Mouse (Mus musculus) MEL (cell line): ENCODE data around the gene Dph5. TPM values are rescaled to one million over a fixed set of nuclear protein-coding genes. Genes with fewer than 3 reads are reported as not detected.

Experiments
- DNase-seq: peaks from one replicate; pipeline ENCODE4 v3.0.0; 2011; ENCODE audit warnings: low read depth, low spot score
- H3K27ac ChIP-seq: 2 replicates; pipeline ENCODE4 v1.5.1; 2012; ENCODE audit warnings: low read depth, mild to moderate bottlenecking, control low read depth, low read length, moderate library complexity; ENCODE audit not compliant: control insufficient read depth
- H3K27me3 ChIP-seq, 2 experiments: fragments of 150-350 bp in 1 of 2; sonication (generic) in 1 of 2; 2 replicates each; pipeline ENCODE4 v1.6.1; 2012; ENCODE audit warnings: low read length in 2 of 2, mild to moderate bottlenecking in 2 of 2, improper control_type of control experiment in 1 of 2, moderate library complexity in 1 of 2; ENCODE audit not compliant: insufficient read depth in 2 of 2, control insufficient read depth in 1 of 2
- H3K36me3 ChIP-seq, 2 experiments: 2 replicates each; pipeline ENCODE4 v1.6.1; 2012 to 2014; ENCODE audit warnings: low read length in 2 of 2, improper control_type of control experiment in 1 of 2, inconsistent platforms in 1 of 2, mild to moderate bottlenecking in 1 of 2; ENCODE audit not compliant: insufficient read depth in 2 of 2, control insufficient read depth in 1 of 2
- H3K4me1 ChIP-seq, 2 experiments: fragments of 150-350 bp in 1 of 2; sonication (generic) in 1 of 2; 2 replicates each; pipeline ENCODE4 v1.6.1; 2012; ENCODE audit warnings: low read length in 2 of 2, improper control_type of control experiment in 1 of 2, mild to moderate bottlenecking in 1 of 2; ENCODE audit not compliant: insufficient read depth in 2 of 2, control insufficient read depth in 1 of 2
- H3K4me3 ChIP-seq, 2 experiments: fragments of 150-350 bp in 1 of 2; sonication (generic) in 1 of 2; 2 replicates each; pipeline ENCODE4 v1.5.1; 2012; ENCODE audit warnings: low read depth in 2 of 2, low read length in 2 of 2, mild to moderate bottlenecking in 2 of 2, moderate library complexity in 2 of 2, control low read depth in 1 of 2, improper control_type of control experiment in 1 of 2; ENCODE audit not compliant: control insufficient read depth in 1 of 2, insufficient read depth in 1 of 2
- H3K79me2 ChIP-seq: 2 replicates; pipeline ENCODE4 v1.6.1; 2012; ENCODE audit warnings: mild to moderate bottlenecking, low read length, moderate library complexity; ENCODE audit not compliant: control insufficient read depth, poor library complexity, insufficient read depth
- H3K9ac ChIP-seq: 2 replicates; pipeline ENCODE4 v1.6.1; 2012; ENCODE audit warnings: low read depth, mild to moderate bottlenecking, control low read depth, low read length, moderate library complexity; ENCODE audit not compliant: control insufficient read depth, poor library complexity, severe bottlenecking
- H3K9me3 ChIP-seq: fragments of 150-350 bp; sonication (generic); replicated peaks from 2 replicates; pipeline ENCODE4 v1.6.1; 2012; ENCODE audit warnings: mild to moderate bottlenecking, low read length, improper control_type of control experiment, moderate library complexity; ENCODE audit not compliant: insufficient read depth
- BHLHE40 ChIP-seq: IDR thresholded peaks from 2 replicates; pipeline ENCODE4 v1.6.1; 2012; ENCODE audit warnings: low read depth, mild to moderate bottlenecking, inconsistent platforms, low read length, improper control_type of control experiment, borderline replicate concordance
- CHD2 ChIP-seq: IDR thresholded peaks from 2 replicates; pipeline ENCODE4 v1.6.1; 2011; ENCODE audit warnings: low read length, improper control_type of control experiment
- CTCF ChIP-seq, 3 experiments: IDR thresholded peaks in 2 of 3; conservative IDR thresholded peaks in 1 of 3; 2 replicates each; pipeline ENCODE4 v1.5.1; 2011 to 2012; ENCODE audit warnings: low read length in 3 of 3, low read depth in 2 of 3, mild to moderate bottlenecking in 2 of 3, improper control_type of control experiment in 1 of 3, inconsistent platforms in 1 of 3, mixed read lengths in 1 of 3, moderate library complexity in 1 of 3; ENCODE audit not compliant: control insufficient read depth in 1 of 3, insufficient read depth in 1 of 3, poor library complexity in 1 of 3, severe bottlenecking in 1 of 3
- ELF1 ChIP-seq: IDR thresholded peaks from 2 replicates; pipeline ENCODE4 v1.6.1; 2014; ENCODE audit warnings: low read depth, mild to moderate bottlenecking, inconsistent platforms, low read length, improper control_type of control experiment, moderate library complexity
- ETS1 ChIP-seq: IDR thresholded peaks from 2 replicates; pipeline ENCODE4 v1.6.1; 2012; ENCODE audit warnings: low read depth, mild to moderate bottlenecking, inconsistent platforms, low read length, improper control_type of control experiment, moderate library complexity
- GABPA ChIP-seq: IDR thresholded peaks from 2 replicates; pipeline ENCODE4 v1.6.1; 2012; ENCODE audit warnings: low read depth, mild to moderate bottlenecking, inconsistent platforms, low read length, improper control_type of control experiment, moderate library complexity
- MAFK ChIP-seq: IDR thresholded peaks from 2 replicates; pipeline ENCODE4 v1.6.1; 2011; ENCODE audit warnings: low read depth, mild to moderate bottlenecking, low read length, improper control_type of control experiment, borderline replicate concordance
- MYB ChIP-seq: IDR thresholded peaks from 2 replicates; pipeline ENCODE4 v1.6.1; 2011; ENCODE audit warnings: mild to moderate bottlenecking, low read depth, low read length, improper control_type of control experiment
- MYC ChIP-seq: IDR thresholded peaks from 2 replicates; pipeline ENCODE4 v1.6.1; 2011; ENCODE audit warnings: low read depth, mild to moderate bottlenecking, low read length, improper control_type of control experiment, moderate library complexity
- NELFE ChIP-seq: IDR thresholded peaks from 2 replicates; pipeline ENCODE4 v1.6.1; 2011; ENCODE audit warnings: low read depth, low read length, improper control_type of control experiment
- POLR2A ChIP-seq, 2 experiments: IDR thresholded peaks; 2 replicates each; pipeline ENCODE4 v1.6.1; 2011 to 2012; ENCODE audit warnings: low read length in 2 of 2, mild to moderate bottlenecking in 2 of 2, control low read depth in 1 of 2, improper control_type of control experiment in 1 of 2, low read depth in 1 of 2, moderate library complexity in 1 of 2; ENCODE audit not compliant: control insufficient read depth in 1 of 2, insufficient read depth in 1 of 2, poor library complexity in 1 of 2
- TAL1 ChIP-seq: IDR thresholded peaks from 2 replicates; pipeline ENCODE4 v1.6.1; 2012; ENCODE audit warnings: mild to moderate bottlenecking, inconsistent platforms, low read length, moderate library complexity, mixed read lengths
- UBTF ChIP-seq: IDR thresholded peaks from 2 replicates; pipeline ENCODE4 v1.6.1; 2012; ENCODE audit warnings: low read depth, mild to moderate bottlenecking, inconsistent platforms, low read length, improper control_type of control experiment, moderate library complexity, borderline replicate concordance; ENCODE audit not compliant: insufficient read depth
- USF2 ChIP-seq, 2 experiments: IDR thresholded peaks; 2 replicates each; pipeline ENCODE4 v1.6.1; 2011 to 2012; ENCODE audit warnings: improper control_type of control experiment in 2 of 2, low read length in 2 of 2, borderline replicate concordance in 1 of 2, inconsistent platforms in 1 of 2, low read depth in 1 of 2, mild to moderate bottlenecking in 1 of 2; ENCODE audit not compliant: insufficient read depth in 1 of 2
- ZMIZ1 ChIP-seq: IDR thresholded peaks from 2 replicates; pipeline ENCODE4 v1.6.1; 2012; ENCODE audit warnings: low read depth, mild to moderate bottlenecking, inconsistent platforms, low read length, improper control_type of control experiment, moderate library complexity
- ZNF384 ChIP-seq: IDR thresholded peaks from 2 replicates; pipeline ENCODE4 v1.6.1; 2012; ENCODE audit warnings: low read depth, mild to moderate bottlenecking, inconsistent platforms, low read length, improper control_type of control experiment
- polyA plus RNA-seq, 2 experiments: library from polyadenylated mRNA; stranded (reverse) in 1 of 2; unstranded in 1 of 2; fragments of >175 nt in 1 of 2; fragments of >200 nt in 1 of 2; gene quantifications; 2 replicates each; pipeline versions ENCODE4 v1.2.1 to v1.2.4; 2012; ENCODE audit warnings: low replicate concordance in 2 of 2, low read depth in 1 of 2; ENCODE audit not compliant: insufficient read length in 2 of 2, insufficient read depth in 1 of 2, missing spikeins in 1 of 2
- total RNA-seq: library from RNA; depleted of rRNA; stranded (reverse); fragments of 300-350 nt; gene quantifications from 2 replicates; pipeline ENCODE4 v1.2.3, GENCODE M21; 2012

Dph5 gene
- total and polyA plus RNA-seq, 3 experiments: 34.9 to 45.8 TPM; not detected in 1

- TF ChIP-seq USF2 (IDR thresholded peaks at IDR 0.05; ENCODE audit: borderline replicate concordance in 1 of 2, insufficient read depth in 1 of 2, low read depth in 1 of 2, low read length in 2 of 2): no peak
- TF ChIP-seq, all 39 proteins: peak for 14
These were observed 18.3 kb upstream of the Dph5 start (continued) for GRCm38 (mm10) chr3:115869360-115869759.

GRCm38 (mm10) chr3:115875551-115875950 is 12.1 kb upstream of the Dph5 start:
- Histone ChIP-seq H3K9me3 (no peaks in the 10 kb centered on the region), H3K36me3 (peaks cover 0 to 9% of the 10 kb centered on the region in 2 experiments; a peak in 2 of 4 replicates), H3K27me3 (no peaks in the 10 kb centered on the region), H3K4me1 (peaks cover 0 to 6% of the 10 kb centered on the region in 2 experiments; a peak in 2 of 4 replicates), H3K4me3 (no peak overlapping the region), H3K79me2 (no peaks in the 10 kb centered on the region), H3K9ac (no peak overlapping the region), H3K27ac (no peak overlapping the region)
- DNase-seq: no peak
- no peak for TF ChIP-seq MAFK
- no peak for TF ChIP-seq ELF1
- no peak for TF ChIP-seq TAL1
- no peak for TF ChIP-seq MYC
- no peak for TF ChIP-seq CHD2
- no peak for TF ChIP-seq NELFE
- TF ChIP-seq CTCF (IDR thresholded peaks at IDR 0.05 in 2 of 3, conservative IDR thresholded peaks at IDR 0.05 in 1 of 3; ENCODE audit: control insufficient read depth in 1 of 3, insufficient read depth in 1 of 3, low read depth in 2 of 3, low read length in 3 of 3, poor library complexity in 1 of 3, severe bottlenecking in 1 of 3): no peak
- no peak for TF ChIP-seq ETS1
- TF ChIP-seq USF2 (IDR thresholded peaks at IDR 0.05; ENCODE audit: borderline replicate concordance in 1 of 2, insufficient read depth in 1 of 2, low read depth in 1 of 2, low read length in 2 of 2): no peak
- no peak for TF ChIP-seq UBTF
- no peak for TF ChIP-seq ZNF384
- TF ChIP-seq ZMIZ1: no peak
- no peak for TF ChIP-seq POLR2A (IDR thresholded peaks at IDR 0.05; ENCODE audit: control insufficient read depth in 1 of 2, insufficient read depth in 1 of 2, low read depth in 1 of 2, low read length in 2 of 2, poor library complexity in 1 of 2)
- no peak for TF ChIP-seq GABPA
- no peak for TF ChIP-seq BHLHE40

GRCm38 (mm10) chr3:115877133-115877532 is 10.5 kb upstream of the Dph5 start:
- TF ChIP-seq MYB (no peak), ETS1 (peak; percentile 59; the same call in 1 of the 2 replicates)
- TF ChIP-seq, all 39 proteins: peak for 1
- Histone ChIP-seq H3K9ac (no peak overlapping the region), H3K36me3 (peaks cover 0 to 9% of the 10 kb centered on the region in 2 experiments; a peak in 2 of 4 replicates), H3K4me1 (peaks cover 0 to 6% of the 10 kb centered on the region in 2 experiments; a peak in 2 of 4 replicates), H3K27ac (no peak overlapping the region), H3K4me3 (no peak overlapping the region), H3K9me3 (no peaks in the 10 kb centered on the region), H3K79me2 (no peaks in the 10 kb centered on the region), H3K27me3 (no peaks in the 10 kb centered on the region)
- DNase-seq: peak; percentile 75
